Mouse (Mus musculus) left cerebral cortex, postnatal 10 days (tissue): ENCODE measurements around the gene Ddx10. TPM values are rescaled to one million over a fixed set of nuclear protein-coding genes. Genes with fewer than 3 reads are reported as not detected.

Source experiments
- DNase-seq, 2 experiments: peaks; one replicate each; pipeline ENCODE4 v3.0.0; 2021 to 2022; ENCODE audit warnings: low spot score in 2 of 2, mixed read lengths in 1 of 2; ENCODE audit errors: extremely low spot score in 1 of 2
- intact Hi-C: fragments of 180-260 bp; cut with DNase I; formaldehyde crosslinking; loops from one replicate; pipeline ENCODE4 v1.15.1; 2025
- total RNA-seq, 2 experiments: library from RNA; stranded (reverse); gene quantifications; 2 replicates each; pipeline ENCODE4 v1.2.3; 2021

Gene Ddx10
- total RNA-seq, 2 experiments from 2014 or later = 22.1 to 22.7 TPM

GRCm38 (mm10) chr9:53065028-53065427 lies 182.8 kb downstream of the Ddx10 start:
- DNase-seq = no peak
- intact Hi-C loops = no loop called here

GRCm38 (mm10) chr9:53064531-53064930 lies 183.3 kb downstream of the Ddx10 start:
- DNase-seq = no peak
- intact Hi-C loops = no loop called here

GRCm38 (mm10) chr9:53055306-53055705 lies 192.5 kb downstream of the Ddx10 start:
- DNase-seq = no peak
- intact Hi-C loops = no loop called here

Other genes with a start within 250 kb of the Ddx10 start
- 1 to 10 TPM; 6.6 to 7.9 TPM for gene Exph5, start 53.6 kb upstream of the Ddx10 start, total RNA-seq
- 1 to 10 TPM; 8.7 to 9.9 TPM for gene Kdelc2, start 136.0 kb upstream of the Ddx10 start, total RNA-seq
- gene 4930550C14Rik, start 154.3 kb upstream of the Ddx10 start, total RNA-seq = under 1 TPM; 0.43 to 0.57 TPM